Mouse (Mus musculus): Measurements from ENCODE around the gene Erlin1. TPM values are rescaled to one million over a fixed set of nuclear protein-coding genes. Genes with fewer than 3 reads are reported as not detected.

The Erlin1 gene
- 13.9 TPM for polyA plus RNA-seq (2014; fragmentation: Illumina TruSeq; extraction: RNeasy Lipid Tissue Mini Kit (QIAGEN cat#74804); ENCODE audit: insufficient read depth, low read depth, low replicate concordance)

DNA sequence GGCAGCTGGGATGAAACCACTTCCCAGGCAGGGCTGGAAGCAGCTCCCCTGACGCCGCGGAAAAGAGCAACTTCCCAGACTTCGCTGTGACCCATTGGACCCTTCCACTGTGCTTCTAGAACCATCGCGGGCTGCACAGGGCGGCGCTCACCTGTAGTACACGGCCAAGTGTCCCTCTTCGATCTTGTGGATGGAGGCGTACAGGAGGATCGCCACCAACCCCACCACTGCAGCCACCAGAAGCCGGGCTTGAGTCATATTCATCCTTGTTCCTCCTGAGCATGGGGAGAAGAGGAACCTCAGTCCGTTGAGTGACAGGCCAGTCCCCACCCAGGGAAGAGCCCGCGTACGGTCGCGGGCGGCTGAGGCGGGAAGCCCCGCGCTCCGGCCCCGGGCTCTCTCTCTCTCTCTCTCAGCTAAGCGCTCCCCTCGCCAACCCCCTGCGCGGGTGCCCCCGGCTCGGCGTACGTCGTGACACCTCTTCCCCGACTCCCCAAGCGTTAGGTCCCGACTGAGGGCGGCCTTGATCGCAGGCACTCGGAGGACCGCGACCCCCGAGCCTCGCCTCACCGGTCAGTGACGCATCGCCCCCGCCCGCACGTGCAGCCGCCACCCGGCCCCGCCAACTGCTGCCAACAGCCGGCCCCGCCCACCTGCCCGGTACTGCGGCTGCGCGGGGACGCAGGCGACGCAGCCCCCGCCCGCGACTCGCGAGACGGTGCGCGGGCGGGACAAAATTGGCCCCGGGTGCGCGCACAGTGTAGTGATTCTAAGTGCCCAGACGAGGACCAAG is at the start of gene Erlin1:
Gene Erlin1, minus strand, starts transcription at position 665 of the 793 bp plus-strand sequence.

DNA sequence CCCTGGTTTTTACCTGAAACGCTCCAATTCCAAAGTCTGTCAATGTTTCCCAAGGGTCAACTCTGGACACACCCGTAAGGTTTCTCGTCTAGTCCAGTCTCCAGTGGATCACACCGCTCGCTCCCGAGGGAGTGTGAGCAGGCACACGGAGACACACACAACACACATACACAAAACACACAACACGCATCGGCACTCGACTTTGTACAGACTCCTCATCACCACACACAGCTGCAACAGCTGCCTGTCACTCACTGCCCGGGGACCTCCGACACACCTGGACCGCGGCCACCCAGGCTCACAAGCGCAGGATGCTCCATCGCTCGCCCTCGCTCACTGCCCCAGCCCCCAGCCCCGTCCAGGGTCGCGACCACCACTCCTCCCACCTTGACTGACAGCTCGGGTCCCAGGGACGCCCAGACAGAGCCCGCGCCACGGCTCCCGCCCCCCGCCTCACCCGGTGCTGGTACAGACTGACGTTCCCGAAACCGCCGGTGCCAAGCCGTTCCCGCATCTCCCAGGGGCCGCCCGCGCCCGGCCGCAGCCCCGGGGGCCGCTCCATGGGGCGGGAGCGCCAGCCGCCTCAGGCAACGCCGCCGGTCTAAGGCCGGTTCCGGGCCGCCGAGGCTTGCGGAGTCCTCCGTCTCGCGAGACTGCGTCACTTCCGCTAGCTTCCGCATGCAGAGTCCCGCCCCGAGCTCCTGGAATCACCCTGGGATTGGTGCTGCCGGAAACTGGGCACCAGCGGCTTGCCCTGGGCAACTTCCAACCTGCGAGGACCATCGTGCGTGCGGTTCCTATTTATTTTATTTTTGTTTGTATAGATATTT is 37.5 kb upstream of the Erlin1 start, which contains the start of gene Chuk:
Gene Chuk, minus strand, starts transcription at position 650 of the 830 bp plus-strand sequence.

GRCm38 (mm10) chr19:44028972-44029371 is 40.6 kb downstream of the Erlin1 start, which contains the start of gene Cyp2c23:
Gene Cyp2c23, minus strand, starts transcription at chr19:44029208.

GRCm38 (mm10) chr19:43986069-43986794 is 83.4 kb downstream of the Erlin1 start, which contains the start of gene Cpn1:
Gene Cpn1, minus strand, starts transcription at chr19:43986556.

Other genes starting within 250 kb of the Erlin1 start
- 4.5 TPM for gene Dnmbp, start 129.6 kb downstream of the Erlin1 start, polyA plus RNA-seq (2014; fragmentation: Illumina TruSeq; extraction: RNeasy Lipid Tissue Mini Kit (QIAGEN cat#74804); ENCODE audit: insufficient read depth, low read depth, low replicate concordance)
- 3.3 TPM for gene Cpn1, start 83.2 kb downstream of the Erlin1 start, polyA plus RNA-seq (2014; fragmentation: Illumina TruSeq; extraction: RNeasy Lipid Tissue Mini Kit (QIAGEN cat#74804); ENCODE audit: insufficient read depth, low read depth, low replicate concordance)
- gene Cyp2c23, start 40.6 kb downstream of the Erlin1 start, polyA plus RNA-seq (2014; fragmentation: Illumina TruSeq; extraction: RNeasy Lipid Tissue Mini Kit (QIAGEN cat#74804); ENCODE audit: insufficient read depth, low read depth, low replicate concordance) = 0.35 TPM
- gene Chuk, start 37.7 kb upstream of the Erlin1 start, polyA plus RNA-seq (2014; fragmentation: Illumina TruSeq; extraction: RNeasy Lipid Tissue Mini Kit (QIAGEN cat#74804); ENCODE audit: insufficient read depth, low read depth, low replicate concordance) = 21.9 TPM
- 9.9 TPM for gene Cwf19l1, start 66.1 kb upstream of the Erlin1 start, polyA plus RNA-seq (2014; fragmentation: Illumina TruSeq; extraction: RNeasy Lipid Tissue Mini Kit (QIAGEN cat#74804); ENCODE audit: insufficient read depth, low read depth, low replicate concordance)
- 48.7 TPM for gene Bloc1s2, start 76.7 kb upstream of the Erlin1 start, polyA plus RNA-seq (2014; fragmentation: Illumina TruSeq; extraction: RNeasy Lipid Tissue Mini Kit (QIAGEN cat#74804); ENCODE audit: insufficient read depth, low read depth, low replicate concordance)
- not detected for gene Pkd2l1, start 122.7 kb upstream of the Erlin1 start, polyA plus RNA-seq (2014; fragmentation: Illumina TruSeq; extraction: RNeasy Lipid Tissue Mini Kit (QIAGEN cat#74804); ENCODE audit: insufficient read depth, low read depth, low replicate concordance)
- gene Scd3, start 133.5 kb upstream of the Erlin1 start, polyA plus RNA-seq (2014; fragmentation: Illumina TruSeq; extraction: RNeasy Lipid Tissue Mini Kit (QIAGEN cat#74804); ENCODE audit: insufficient read depth, low read depth, low replicate concordance) = 0.46 TPM
- gene Scd2, start 223.9 kb upstream of the Erlin1 start, polyA plus RNA-seq (2014; fragmentation: Illumina TruSeq; extraction: RNeasy Lipid Tissue Mini Kit (QIAGEN cat#74804); ENCODE audit: insufficient read depth, low read depth, low replicate concordance) = 139 TPM

Measured in lung, adult 10 weeks (tissue).